Comparison of ENCODE assay signal across 16 mouse cellular contexts in the genomic region with DNA sequence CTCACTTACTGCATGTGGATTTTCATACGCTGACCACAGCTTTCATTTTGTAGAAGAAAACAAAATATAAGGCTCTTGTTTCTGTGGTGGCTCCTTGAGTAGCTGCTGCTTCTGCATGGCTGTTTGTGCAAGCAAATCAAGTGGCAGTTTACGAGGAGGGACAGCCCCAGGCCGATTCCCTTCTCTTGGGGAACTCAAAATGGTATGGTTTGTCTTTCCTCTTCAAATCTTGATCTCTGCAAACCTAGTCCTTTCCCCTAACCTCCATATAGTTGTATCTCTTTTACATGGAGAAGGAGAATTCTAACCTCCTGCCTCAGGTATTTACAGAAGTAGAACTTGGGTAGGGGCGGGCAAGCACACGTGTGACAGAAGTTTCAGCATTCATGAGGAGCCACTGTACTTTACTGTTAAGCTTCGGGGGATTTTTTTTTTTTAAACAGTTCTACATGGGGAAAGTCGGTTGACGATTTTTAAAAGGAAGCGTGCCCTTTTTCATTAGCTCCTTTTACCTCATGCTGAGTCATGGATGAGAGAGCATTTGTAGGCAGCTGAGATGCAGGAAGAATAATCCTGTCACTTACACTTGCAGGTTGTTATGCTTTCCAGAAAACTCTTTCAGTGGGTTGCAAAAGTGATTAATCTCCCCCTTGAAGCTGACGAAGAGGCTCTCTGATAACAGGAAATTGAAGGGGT.
DNase-seq lines count a peak whose midpoint lies in the region; ATAC-seq and TF ChIP-seq lines count a peak whose summit lies in the region.
"Had no signal": no experiment of that assay in that cellular context is flagged by ENCODE, and none has a peak within 500 bp of the region (broad histone marks: within the 10 kb centered on the region; RNA-seq: fewer than 3 reads in every experiment).

No protein-coding gene starts in this region.

- no peaks in the 10 kb centered on the region for H3K36me3 ChIP-seq in heart, embryonic 16.5 days (ENCODE audit: control insufficient read depth, insufficient read depth)
- H3K36me3 ChIP-seq: hindbrain, embryonic 13.5 days; midbrain, embryonic 13.5 days; neural tube, embryonic 12.5 days had no signal

- intact Hi-C loops in heart, postnatal 36 days (cut with DNase I) = no loop called here

- H3K9ac ChIP-seq in heart, embryonic 16.5 days (ENCODE audit: low read length) = no peak overlapping the region
- H3K9ac ChIP-seq: hindbrain, embryonic 13.5 days; liver, embryonic 14.5 days; midbrain, embryonic 13.5 days; neural tube, embryonic 12.5 days had no signal

- no peak for ATAC-seq in heart, embryonic 16.5 days (replicated peaks; ENCODE audit: extremely low read depth, insufficient read depth, low FRiP score)
- ATAC-seq: midbrain, embryonic 13.5 days had no signal

- peak overlapping the region; percentile 30; the same call in 1 of the 2 replicates for H3K4me2 ChIP-seq in heart, embryonic 16.5 days (ENCODE audit: low read depth, low read length)
- H3K4me2 ChIP-seq: hindbrain, embryonic 13.5 days; midbrain, embryonic 13.5 days; neural tube, embryonic 12.5 days had no signal

- no peaks in the 10 kb centered on the region for H3K9me3 ChIP-seq in heart, embryonic 16.5 days (replicated peaks; ENCODE audit: control insufficient read depth, low read length)
- H3K9me3 ChIP-seq: hindbrain, embryonic 13.5 days; midbrain, embryonic 13.5 days; neural tube, embryonic 12.5 days had no signal

- DNase-seq in heart, postnatal 36 days = no peak
- DNase-seq in 3T3-L1 (ENCODE audit: low read depth, low spot score) = peak; percentile 77
- DNase-seq in B cell, adult 2 months = peak; percentile 42 to 47
- no peak for DNase-seq in testis, postnatal 14 days (ENCODE audit: low spot score)
- DNase-seq in frontal cortex, postnatal 36 days (ENCODE audit: low spot score in 2 of 2) = no peak
- DNase-seq: cerebellum, postnatal 14 days; kidney, adult 8-10 months; layer of hippocampus, adult 9-11 months; left cerebral cortex, postnatal 4 days had no signal

- H3K4me1 ChIP-seq in heart, embryonic 16.5 days (ENCODE audit: control insufficient read depth, insufficient read depth, low read length) = peaks cover 14% of the 10 kb centered on the region
- peaks cover 21% of the 10 kb centered on the region for H3K4me1 ChIP-seq in embryonic fibroblast, embryonic 13.5 days (ENCODE audit: control insufficient read depth, insufficient read depth, low read length)
- H3K4me1 ChIP-seq: neural tube, embryonic 12.5 days had no signal

- H3K4me3 ChIP-seq in heart, embryonic 16.5 days (ENCODE audit: low read length) = no peak overlapping the region
- H3K4me3 ChIP-seq in embryonic fibroblast, embryonic 13.5 days (ENCODE audit: insufficient read depth, low read length) = no peak overlapping the region
- H3K4me3 ChIP-seq: hindbrain, embryonic 13.5 days; midbrain, embryonic 13.5 days; neural tube, embryonic 12.5 days had no signal

- H3K27me3 ChIP-seq in heart, embryonic 16.5 days (ENCODE audit: control insufficient read depth, insufficient read depth, low read length) = no peaks in the 10 kb centered on the region
- H3K27me3 ChIP-seq: hindbrain, embryonic 13.5 days; midbrain, embryonic 13.5 days; neural tube, embryonic 12.5 days had no signal

- TF ChIP-seq CTCF in embryonic fibroblast, embryonic 13.5 days (IDR thresholded peaks at IDR 0.05; ENCODE audit: borderline replicate concordance, insufficient read depth, low read length) = no peak

- no peak overlapping the region for H3K27ac ChIP-seq in heart, embryonic 16.5 days (ENCODE audit: low read length)
- peak overlapping the region; percentile 65 for H3K27ac ChIP-seq in embryonic fibroblast, embryonic 13.5 days (ENCODE audit: insufficient read depth, low read length)
- H3K27ac ChIP-seq: hindbrain, embryonic 13.5 days; liver, embryonic 14.5 days; midbrain, embryonic 13.5 days; neural tube, embryonic 12.5 days; stomach, postnatal 0 days had no signal

- 50% methylated on average over 10 of the region's 10 CpGs for WGBS in heart, embryonic 16.5 days

- TF ChIP-seq POLR2A in embryonic fibroblast, embryonic 13.5 days (IDR thresholded peaks at IDR 0.05; ENCODE audit: low read depth, low read length) = no peak

Comparison
In these comparisons a context has a peak if more than half of its experiments do, and no peak if none do; other contexts are left out.
1. DNase-seq: peak in 3T3-L1 (single experiment) and B cell, adult 2 months (2 of 2); none in heart, postnatal 36 days (0 of 2), testis, postnatal 14 days (single experiment) and frontal cortex, postnatal 36 days (0 of 2).